Mouse (Mus musculus) G1E (cell line): ENCODE results near the gene Nrxn3.

ENCODE experiments used
- CTCF ChIP-seq: IDR thresholded peaks from 2 replicates; pipeline ENCODE4 v1.5.1; 2012; ENCODE audit warnings: low read depth, low read length, inconsistent platforms, mixed read lengths
- GATA2 ChIP-seq: IDR thresholded peaks from 2 replicates; pipeline ENCODE4 v1.6.1; 2012; ENCODE audit warnings: low read depth, low read length, inconsistent platforms, borderline replicate concordance

DNA sequence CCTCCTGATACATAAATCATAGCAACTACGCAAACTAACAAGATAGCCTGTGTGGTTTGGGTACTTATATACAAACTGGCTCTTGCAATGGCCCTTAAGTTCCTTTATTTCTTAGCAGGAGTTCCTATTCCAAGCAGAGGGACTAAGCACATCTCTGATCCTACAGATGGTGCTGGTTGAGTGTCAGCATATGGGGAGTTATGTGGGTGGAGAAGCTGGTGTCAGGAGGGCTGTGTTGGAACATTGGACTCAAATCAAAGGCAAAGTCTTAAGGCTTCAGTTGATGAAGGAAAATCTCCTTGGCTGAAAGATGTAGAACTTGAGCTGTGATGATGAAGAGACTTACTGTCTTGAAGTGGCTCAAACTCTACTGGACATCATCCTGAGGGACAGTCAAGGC is 238.1 kb downstream of the Nrxn3 start:
- TF ChIP-seq CTCF, result no peak
- TF ChIP-seq GATA2, result no peak
